Mouse (Mus musculus): ENCODE data around the gene Secisbp2. TPM values are rescaled to one million over a fixed set of nuclear protein-coding genes. Genes with fewer than 3 reads are reported as not detected.

Secisbp2 gene
- polyA plus RNA-seq (2015; fragmentation: Nextera tagmentation; extraction: Ambion mirVana), result 27.4 and 28.6 TPM in 2 replicates

GRCm38 (mm10) chr13:51651408-51652064 lies at the start of gene Secisbp2:
Secisbp2 (plus strand) TSS chr13:51651697.
- H3K4me1 ChIP-seq (ENCODE audit: control insufficient read depth, insufficient read depth, low read depth, low read length), result peaks cover 15% of the 10 kb centered on the region
- H3K4me2 ChIP-seq (ENCODE audit: low read length), result peak within 1 kb of the TSS; percentile 72
- peak; percentile 98 for ATAC-seq
- no peaks in the 10 kb centered on the region for H3K9me3 ChIP-seq (ENCODE audit: control insufficient read depth, low read length)
- H3K27ac ChIP-seq (ENCODE audit: low read depth, low read length), result peak within 1 kb of the TSS; percentile 93
- H3K36me3 ChIP-seq (ENCODE audit: control insufficient read depth, insufficient read depth, low read length), result peaks cover 6% of the 10 kb centered on the region; the same call in 1 of the 2 replicates
- H3K9ac ChIP-seq (ENCODE audit: low read depth, low read length), result peak within 1 kb of the TSS; percentile 91
- no peaks in the 10 kb centered on the region for H3K27me3 ChIP-seq (replicated peaks; ENCODE audit: control insufficient read depth, insufficient read depth, low read length)
- 0% methylated on average over 69 of the region's 69 CpGs for WGBS
- H3K4me3 ChIP-seq (ENCODE audit: low read length), result peak within 1 kb of the TSS; percentile 84

- peak; percentile 12; the same call in 1 of the 2 replicates for ATAC-seq
- no peaks in the 10 kb centered on the region for H3K36me3 ChIP-seq (ENCODE audit: control insufficient read depth, insufficient read depth, low read length)
- no peak overlapping the region for H3K27ac ChIP-seq (ENCODE audit: low read depth, low read length)
- H3K4me2 ChIP-seq (ENCODE audit: low read length), result peak overlapping the region; percentile 63
- no peaks in the 10 kb centered on the region for H3K9me3 ChIP-seq (ENCODE audit: control insufficient read depth, low read length)
- peaks cover 11% of the 10 kb centered on the region for H3K4me1 ChIP-seq (ENCODE audit: control insufficient read depth, insufficient read depth, low read depth, low read length)
- H3K9ac ChIP-seq (ENCODE audit: low read depth, low read length), result no peak overlapping the region
- H3K27me3 ChIP-seq (replicated peaks; ENCODE audit: control insufficient read depth, insufficient read depth, low read length), result no peaks in the 10 kb centered on the region
- 61% methylated on average over 8 of the region's 8 CpGs for WGBS
- H3K4me3 ChIP-seq (ENCODE audit: low read length), result no peak overlapping the region
Measured at GRCm38 (mm10) chr13:51602764-51603163, 48.7 kb upstream of the Secisbp2 start.

- ATAC-seq, result peak; percentile 85
- Histone ChIP-seq H3K4me1 (ENCODE audit: control insufficient read depth, insufficient read depth, low read depth, low read length) (peaks cover 11% of the 10 kb centered on the region), H3K4me2 (ENCODE audit: low read length) (peak overlapping the region; percentile 63), H3K36me3 (ENCODE audit: control insufficient read depth, insufficient read depth, low read length) (no peaks in the 10 kb centered on the region), H3K9me3 (ENCODE audit: control insufficient read depth, low read length) (no peaks in the 10 kb centered on the region), H3K27ac (ENCODE audit: low read depth, low read length) (peak overlapping the region; percentile 64), H3K27me3 (replicated peaks; ENCODE audit: control insufficient read depth, insufficient read depth, low read length) (no peaks in the 10 kb centered on the region), H3K9ac (ENCODE audit: low read depth, low read length) (peak overlapping the region; percentile 44), H3K4me3 (ENCODE audit: low read length) (peak overlapping the region; percentile 33)
- 14% methylated on average over 16 of the region's 16 CpGs for WGBS
Measured at GRCm38 (mm10) chr13:51603221-51603893, 48.1 kb upstream of the Secisbp2 start.

DNA sequence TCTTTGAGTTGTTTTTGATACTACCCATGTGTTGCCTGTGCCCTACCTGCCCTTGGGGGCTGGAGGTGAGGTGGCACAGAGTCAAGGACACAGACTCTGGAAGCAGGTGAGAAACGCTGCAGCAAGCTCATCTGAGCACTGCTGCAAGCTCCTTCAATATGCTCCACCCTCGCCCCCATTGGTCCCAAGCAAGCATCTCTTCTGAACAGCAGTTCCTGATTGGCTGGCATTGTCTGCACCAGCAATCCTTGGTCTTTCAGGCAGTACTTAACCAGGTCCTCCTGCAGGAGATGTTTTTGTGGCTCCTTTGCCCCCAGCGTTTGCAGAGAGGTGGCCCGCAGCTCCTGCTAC lies 47.6 kb upstream of the Secisbp2 start:
- 32% methylated on average over 4 of the region's 4 CpGs for WGBS
- no peak overlapping the region; the same call in 1 of the 2 replicates for H3K9ac ChIP-seq (ENCODE audit: low read depth, low read length)
- peak overlapping the region; percentile 63 for H3K4me2 ChIP-seq (ENCODE audit: low read length)
- no peaks in the 10 kb centered on the region for H3K36me3 ChIP-seq (ENCODE audit: control insufficient read depth, insufficient read depth, low read length)
- peaks cover 11% of the 10 kb centered on the region for H3K4me1 ChIP-seq (ENCODE audit: control insufficient read depth, insufficient read depth, low read depth, low read length)
- no peaks in the 10 kb centered on the region for H3K9me3 ChIP-seq (ENCODE audit: control insufficient read depth, low read length)
- peak overlapping the region; percentile 64 for H3K27ac ChIP-seq (ENCODE audit: low read depth, low read length)
- H3K4me3 ChIP-seq (ENCODE audit: low read length), result peak overlapping the region; percentile 33; the same call in 1 of the 2 replicates
- peak; percentile 76 for ATAC-seq
- H3K27me3 ChIP-seq (replicated peaks; ENCODE audit: control insufficient read depth, insufficient read depth, low read length), result no peaks in the 10 kb centered on the region

DNA sequence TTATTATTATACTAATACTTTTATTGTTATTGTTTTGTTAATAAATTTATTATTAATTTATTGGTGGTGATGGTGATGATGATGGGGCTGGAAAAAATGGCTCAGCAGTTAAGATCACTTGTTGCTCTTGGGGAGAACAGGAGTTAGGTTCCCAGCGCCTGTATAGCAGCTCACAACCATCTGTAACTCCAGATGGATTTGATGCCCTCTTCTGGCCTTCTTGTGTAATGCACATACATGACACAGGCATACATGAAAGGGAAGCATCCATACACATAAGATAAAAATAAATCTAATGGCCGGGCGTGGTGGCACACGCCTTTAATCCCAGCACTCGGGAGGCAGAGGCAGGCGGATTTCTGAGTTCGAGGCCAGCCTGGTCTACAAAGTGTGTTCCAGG lies 42.3 kb upstream of the Secisbp2 start:
- H3K27ac ChIP-seq (ENCODE audit: low read depth, low read length), result no peak overlapping the region
- 95% methylated on average over 7 of the region's 7 CpGs for WGBS
- ATAC-seq, result no peak

DNA sequence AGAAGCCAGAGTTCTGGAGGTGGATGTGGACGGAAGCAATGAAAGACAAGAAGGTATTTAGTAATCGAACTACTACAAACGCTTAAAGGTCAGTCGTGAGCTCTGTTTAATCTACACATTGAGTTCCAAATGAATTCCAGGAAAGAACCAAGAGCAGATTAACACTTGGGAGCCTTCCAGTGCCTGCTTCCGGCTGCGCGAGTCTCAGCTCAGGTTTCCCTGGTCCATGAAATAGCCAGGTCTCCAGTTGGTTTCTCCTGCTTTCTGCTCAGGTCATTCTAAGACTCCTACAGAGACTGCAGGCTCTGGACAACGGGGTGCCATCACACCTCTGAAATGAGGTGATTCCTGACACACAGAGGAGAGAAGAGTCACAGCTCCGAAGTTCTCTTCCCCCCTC lies 40.4 kb upstream of the Secisbp2 start:
- Histone ChIP-seq H3K9me3 (ENCODE audit: control insufficient read depth, low read length) (no peaks in the 10 kb centered on the region), H3K36me3 (ENCODE audit: control insufficient read depth, insufficient read depth, low read length) (no peaks in the 10 kb centered on the region), H3K4me3 (ENCODE audit: low read length) (no peak overlapping the region), H3K27ac (ENCODE audit: low read depth, low read length) (0 out of 2 replicates have a peak overlapping the region, but pooled peaks have one; percentile 42), H3K27me3 (replicated peaks; ENCODE audit: control insufficient read depth, insufficient read depth, low read length) (no peaks in the 10 kb centered on the region), H3K4me1 (ENCODE audit: control insufficient read depth, insufficient read depth, low read depth, low read length) (peaks cover 5% of the 10 kb centered on the region; the same call in 1 of the 2 replicates), H3K4me2 (ENCODE audit: low read length) (peak overlapping the region; percentile 25; the same call in 1 of the 2 replicates), H3K9ac (ENCODE audit: low read depth, low read length) (no peak overlapping the region)
- ATAC-seq, result no peak
- WGBS, result 39% methylated on average over 9 of the region's 9 CpGs

More for the DNA sequence above, 42.3 kb upstream of the Secisbp2 start:
- H3K4me1 ChIP-seq (ENCODE audit: control insufficient read depth, insufficient read depth, low read depth, low read length), result peaks cover 5% of the 10 kb centered on the region
- no peaks in the 10 kb centered on the region for H3K9me3 ChIP-seq (ENCODE audit: control insufficient read depth, low read length)
- no peak overlapping the region for H3K4me2 ChIP-seq (ENCODE audit: low read length)
- H3K27me3 ChIP-seq (replicated peaks; ENCODE audit: control insufficient read depth, insufficient read depth, low read length), result no peaks in the 10 kb centered on the region
- H3K4me3 ChIP-seq (ENCODE audit: low read length), result no peak overlapping the region
- H3K9ac ChIP-seq (ENCODE audit: low read depth, low read length), result no peak overlapping the region
- no peaks in the 10 kb centered on the region for H3K36me3 ChIP-seq (ENCODE audit: control insufficient read depth, insufficient read depth, low read length)

- 27% methylated on average over 5 of the region's 5 CpGs for WGBS
- Histone ChIP-seq H3K4me1 (ENCODE audit: control insufficient read depth, insufficient read depth, low read depth, low read length) (peaks cover 5% of the 10 kb centered on the region; the same call in 1 of the 2 replicates), H3K27ac (ENCODE audit: low read depth, low read length) (0 out of 2 replicates have a peak overlapping the region, but pooled peaks have one; percentile 42), H3K9ac (ENCODE audit: low read depth, low read length) (no peak overlapping the region), H3K9me3 (ENCODE audit: control insufficient read depth, low read length) (no peaks in the 10 kb centered on the region), H3K36me3 (ENCODE audit: control insufficient read depth, insufficient read depth, low read length) (no peaks in the 10 kb centered on the region), H3K4me3 (ENCODE audit: low read length) (no peak overlapping the region), H3K27me3 (replicated peaks; ENCODE audit: control insufficient read depth, insufficient read depth, low read length) (no peaks in the 10 kb centered on the region), H3K4me2 (ENCODE audit: low read length) (peak overlapping the region; percentile 25; the same call in 1 of the 2 replicates)
- no peak for ATAC-seq
Measured at GRCm38 (mm10) chr13:51611500-51611899, 40.0 kb upstream of the Secisbp2 start.

- no peak for ATAC-seq
- 55% methylated on average over 10 of the region's 10 CpGs for WGBS
- H3K36me3 ChIP-seq (ENCODE audit: control insufficient read depth, insufficient read depth, low read length), result no peaks in the 10 kb centered on the region
Measured at GRCm38 (mm10) chr13:51615815-51616214, 35.7 kb upstream of the Secisbp2 start.

DNA sequence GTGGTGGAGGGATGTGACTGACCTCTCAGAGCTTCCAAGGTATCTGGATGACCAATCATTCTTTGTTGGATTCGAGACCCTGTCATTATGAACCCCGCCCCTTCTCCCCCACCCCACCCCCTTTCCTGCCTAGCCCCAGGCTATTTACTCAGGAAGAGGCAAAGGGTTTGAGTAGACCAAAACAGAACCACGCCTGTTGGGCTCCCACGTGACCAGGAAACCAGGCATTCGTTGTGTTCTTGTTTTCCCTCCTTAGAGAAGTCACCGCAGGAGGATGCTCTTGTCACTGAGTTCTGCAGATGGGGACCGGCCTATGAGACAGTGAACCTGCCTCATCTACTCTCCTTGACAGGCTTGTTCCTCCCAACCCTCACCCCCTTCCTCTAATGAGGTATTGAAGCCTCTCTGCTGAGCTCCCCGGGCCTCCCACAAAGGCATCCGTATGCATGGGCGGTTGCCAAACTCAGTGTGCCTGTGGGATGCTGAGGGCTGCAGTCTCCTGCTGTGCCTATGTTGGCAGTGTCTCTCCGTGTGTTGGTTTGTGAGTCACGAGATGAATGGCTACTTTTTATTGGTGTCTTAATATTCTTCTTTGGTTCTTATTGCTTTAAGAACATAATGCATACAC lies 35.0 kb upstream of the Secisbp2 start:
- WGBS, result 5% methylated on average over 12 of the region's 12 CpGs
- Histone ChIP-seq H3K27me3 (replicated peaks; ENCODE audit: control insufficient read depth, insufficient read depth, low read length) (no peaks in the 10 kb centered on the region), H3K9me3 (ENCODE audit: control insufficient read depth, low read length) (no peaks in the 10 kb centered on the region), H3K36me3 (ENCODE audit: control insufficient read depth, insufficient read depth, low read length) (no peaks in the 10 kb centered on the region), H3K27ac (ENCODE audit: low read depth, low read length) (no peak overlapping the region), H3K4me1 (ENCODE audit: control insufficient read depth, insufficient read depth, low read depth, low read length) (peaks cover 3% of the 10 kb centered on the region; the same call in 1 of the 2 replicates), H3K9ac (ENCODE audit: low read depth, low read length) (no peak overlapping the region), H3K4me3 (ENCODE audit: low read length) (no peak overlapping the region), H3K4me2 (ENCODE audit: low read length) (0 out of 2 replicates have a peak overlapping the region, but pooled peaks have one; percentile 3)
- ATAC-seq, result peak; percentile 69; the same call in 1 of the 2 replicates

More at GRCm38 (mm10) chr13:51615815-51616214, 35.7 kb upstream of the Secisbp2 start:
- no peak overlapping the region for H3K9ac ChIP-seq (ENCODE audit: low read depth, low read length)
- H3K27ac ChIP-seq (ENCODE audit: low read depth, low read length), result no peak overlapping the region
- H3K4me2 ChIP-seq (ENCODE audit: low read length), result no peak overlapping the region
- peaks cover 8% of the 10 kb centered on the region; the same call in 1 of the 2 replicates for H3K4me1 ChIP-seq (ENCODE audit: control insufficient read depth, insufficient read depth, low read depth, low read length)
- no peaks in the 10 kb centered on the region for H3K9me3 ChIP-seq (ENCODE audit: control insufficient read depth, low read length)
- no peak overlapping the region for H3K4me3 ChIP-seq (ENCODE audit: low read length)
- no peaks in the 10 kb centered on the region for H3K27me3 ChIP-seq (replicated peaks; ENCODE audit: control insufficient read depth, insufficient read depth, low read length)
